Mouse (Mus musculus) limb, embryonic 14.5 days (tissue): Measurements from ENCODE around the gene Gpnmb. TPM values are rescaled to one million over a fixed set of nuclear protein-coding genes. Genes with fewer than 3 reads are reported as not detected.
A peak's percentile ranks its signal among the peaks of the same experiment; 100 is the strongest.

Experiments
- ATAC-seq: fragments of 200-750 bp; cut with Nextera tagmentation; 2 replicates; pipeline ENCODE4 v1.8.0; 2017; ENCODE audit warnings: low read depth, moderate number of reproducible peaks, moderate TSS enrichment; ENCODE audit not compliant: low FRiP score
- DNase-seq: peaks from one replicate; pipeline ENCODE4 v3.0.0-alpha.2; 2015; ENCODE audit warnings: low spot score
- H3K27ac ChIP-seq: fragments of 300-500 bp; sonication (generic); replicated peaks from 2 replicates; pipeline ENCODE4 v1.5.1; 2014; ENCODE audit warnings: low read depth, mild to moderate bottlenecking, low read length, moderate library complexity, mixed read lengths
- H3K27me3 ChIP-seq: fragments of 300-500 bp; sonication (generic); 2 replicates; pipeline ENCODE4 v1.6.1; 2014; ENCODE audit warnings: low read length, mixed read lengths; ENCODE audit not compliant: control insufficient read depth, insufficient read depth
- H3K36me3 ChIP-seq: fragments of 300-500 bp; sonication (generic); 2 replicates; pipeline ENCODE4 v1.6.1; 2014; ENCODE audit warnings: mild to moderate bottlenecking, low read length, moderate library complexity, mixed read lengths; ENCODE audit not compliant: control insufficient read depth, insufficient read depth
- H3K4me1 ChIP-seq: fragments of 300-500 bp; sonication (generic); 2 replicates; pipeline ENCODE4 v1.6.1; 2014; ENCODE audit warnings: antibody characterized with exemption, low read length, mixed read lengths; ENCODE audit not compliant: control insufficient read depth, insufficient read depth
- H3K4me2 ChIP-seq: fragments of 300-500 bp; sonication (generic); replicated peaks from 2 replicates; pipeline ENCODE4 v1.6.1; 2014; ENCODE audit warnings: low read depth, mild to moderate bottlenecking, low read length, moderate library complexity; ENCODE audit not compliant: severe bottlenecking
- H3K4me3 ChIP-seq: fragments of 300-500 bp; sonication (generic); replicated peaks from 2 replicates; pipeline ENCODE4 v1.5.1; 2014; ENCODE audit warnings: low read length
- H3K9ac ChIP-seq: fragments of 300-500 bp; sonication (generic); 2 replicates; pipeline ENCODE4 v1.6.1; 2014; ENCODE audit warnings: mild to moderate bottlenecking, low read depth, low read length, moderate library complexity; ENCODE audit not compliant: severe bottlenecking
- H3K9me3 ChIP-seq: fragments of 300-500 bp; sonication (generic); 2 replicates; pipeline ENCODE4 v1.6.1; 2016; ENCODE audit warnings: low read length; ENCODE audit not compliant: control insufficient read depth
- POLR2A ChIP-seq: fragments of 200-500 bp; IDR thresholded peaks from 2 replicates; pipeline ENCODE4 v1.8.0; 2012; ENCODE audit warnings: inconsistent platforms, mild to moderate bottlenecking, moderate library complexity, borderline replicate concordance; ENCODE audit not compliant: insufficient read depth, insufficient read length; ENCODE audit errors: extremely low read depth
- WGBS: fragments of 180-500 bp; shearing (Covaris S2); extraction: QIAGEN DNeasy Blood & Tissue Kit; methylation state at CpG from one replicate; pipeline ENCODE4 v1.1.7; 2014; 5-methylcytosine and 5-hydroxymethylcytosine counted together
- polyA plus RNA-seq, 2 experiments: library from polyadenylated mRNA; depleted of rRNA in 1 of 2; stranded (reverse) in 1 of 2; unstranded in 1 of 2; fragments of >200 nt; fragmentation: Nextera tagmentation in 1 of 2; extraction: Ambion mirVana in 1 of 2; gene quantifications; 2 replicates each; pipeline versions ENCODE4 v1.2.1 to v1.2.3; 2012 to 2014

Gpnmb gene
- polyA plus RNA-seq, 2 experiments, result 1.3 to 2.7 TPM

GRCm38 (mm10) chr6:49028708-49029107 is 7.6 kb upstream of the Gpnmb start:
- WGBS, result 58% methylated on average over 3 of the region's 3 CpGs
- ATAC-seq (no peak), DNase-seq (no peak)
- Histone ChIP-seq H3K27me3 (no peaks in the 10 kb centered on the region), H3K4me1 (no peaks in the 10 kb centered on the region), H3K4me2 (no peak overlapping the region), H3K9ac (no peak overlapping the region), H3K36me3 (no peaks in the 10 kb centered on the region), H3K27ac (no peak overlapping the region), H3K4me3 (no peak overlapping the region), H3K9me3 (no peaks in the 10 kb centered on the region)
- no peak for TF ChIP-seq POLR2A

GRCm38 (mm10) chr6:49031230-49031629 is 5.1 kb upstream of the Gpnmb start:
- H3K36me3 ChIP-seq, result no peaks in the 10 kb centered on the region
- H3K4me3 ChIP-seq, result no peak overlapping the region
- H3K4me1 ChIP-seq, result no peaks in the 10 kb centered on the region
- DNase-seq (no peak), ATAC-seq (no peak)
- H3K9me3 ChIP-seq, result no peaks in the 10 kb centered on the region
- no peaks in the 10 kb centered on the region for H3K27me3 ChIP-seq
- TF ChIP-seq POLR2A, result no peak
- WGBS, result 57% methylated on average over 4 of the region's 4 CpGs
- H3K4me2 ChIP-seq, result no peak overlapping the region
- no peak overlapping the region for H3K9ac ChIP-seq
- no peak overlapping the region for H3K27ac ChIP-seq

GRCm38 (mm10) chr6:49032783-49033182 is 3.6 kb upstream of the Gpnmb start:
- DNase-seq (no peak), ATAC-seq (no peak)
- Histone ChIP-seq H3K9ac (no peak overlapping the region), H3K36me3 (no peaks in the 10 kb centered on the region), H3K9me3 (no peaks in the 10 kb centered on the region), H3K27ac (no peak overlapping the region), H3K4me3 (no peak overlapping the region), H3K27me3 (no peaks in the 10 kb centered on the region), H3K4me1 (peaks cover 4% of the 10 kb centered on the region), H3K4me2 (no peak overlapping the region)
- no peak for TF ChIP-seq POLR2A
- WGBS, result 83% methylated on average over 4 of the region's 4 CpGs

DNA sequence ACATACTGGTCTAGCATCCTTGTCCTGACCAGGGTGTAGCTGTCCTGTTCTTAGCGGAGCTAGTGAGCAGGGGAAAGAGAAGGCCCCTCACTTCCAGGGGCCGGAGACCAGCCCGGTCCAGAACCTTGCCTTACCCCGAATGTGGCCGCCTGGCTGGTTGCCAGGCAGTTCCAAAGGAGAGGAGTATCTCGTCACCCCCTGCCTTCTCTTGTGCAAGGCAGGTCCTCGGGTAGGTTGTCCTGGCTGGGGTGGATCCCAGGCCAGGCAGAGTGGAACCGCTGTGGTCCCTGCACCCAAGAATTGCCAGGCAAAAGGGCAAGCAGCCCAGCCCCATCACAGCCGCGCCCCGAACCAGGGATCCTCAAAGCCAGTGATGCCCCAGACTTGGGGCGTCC is 919 bp downstream of the Gpnmb start:
- Histone ChIP-seq H3K9ac (no peak overlapping the region), H3K36me3 (no peaks in the 10 kb centered on the region), H3K4me1 (peaks cover 5% of the 10 kb centered on the region), H3K4me2 (no peak overlapping the region), H3K27me3 (no peaks in the 10 kb centered on the region), H3K9me3 (no peaks in the 10 kb centered on the region), H3K4me3 (no peak overlapping the region), H3K27ac (no peak overlapping the region)
- 70% methylated on average over 12 of the region's 12 CpGs for whole genome bisulfite sequencing
- TF ChIP-seq POLR2A, result no peak
- no peak for DNase-seq
- no peak for ATAC-seq

- no peaks in the 10 kb centered on the region for H3K36me3 ChIP-seq
- TF ChIP-seq POLR2A, result no peak
- WGBS, result 17% methylated on average over 18 of the region's 18 CpGs
- peak; percentile 80 for DNase-seq
- H3K27ac ChIP-seq, result no peak overlapping the region
- no peaks in the 10 kb centered on the region for H3K9me3 ChIP-seq
- H3K4me1 ChIP-seq, result peaks cover 5% of the 10 kb centered on the region
- ATAC-seq, result 0 out of 2 replicates have a peak, but pooled peaks have one; percentile 41
- H3K4me2 ChIP-seq, result peak overlapping the region; percentile 44
- H3K27me3 ChIP-seq, result no peaks in the 10 kb centered on the region
- H3K4me3 ChIP-seq, result peak overlapping the region; percentile 32
- peak overlapping the region; percentile 38 for H3K9ac ChIP-seq
Measured at GRCm38 (mm10) chr6:49039470-49040180, 3.3 kb downstream of the Gpnmb start.
